8 mouse cellular contexts compared by ENCODE assay signal in genomic region chr9:44604779-44605615, GRCm38 (mm10). TPM values are rescaled to one million over a fixed set of nuclear protein-coding genes. Genes with fewer than 3 reads are reported as not detected.
DNase-seq lines count a peak whose midpoint lies in the region; ATAC-seq lines count a peak whose summit lies in the region.

Gene Ddx6, plus strand, starts transcription at chr9:44604892.

- peak; percentile 75 for ATAC-seq in hindbrain, embryonic 14.5 days (ENCODE audit: low FRiP score)

- DNase-seq in R1 (ENCODE audit: low read depth, low spot score), result peak; percentile 81
- DNase-seq in cerebellum, postnatal 25 days, result peak; percentile 79 to 89
- peak; percentile 71 to 82 for DNase-seq in frontal cortex, postnatal 36 days (ENCODE audit: low spot score in 2 of 2)
- DNase-seq in hindbrain, embryonic 14.5 days (ENCODE audit: low spot score), result peak; percentile 38
- peak; percentile 78 for DNase-seq in layer of hippocampus, postnatal 36 days
- peak; percentile 83 for DNase-seq in lung, postnatal 36 days
- peak; percentile 87 for DNase-seq in retina, postnatal 1 day
- peak; percentile 56 to 73 for DNase-seq in urinary bladder, adult 18-20 months (ENCODE audit: low spot score in 2 of 2)

- H3K4me1 ChIP-seq in hindbrain, embryonic 14.5 days (replicated peaks; ENCODE audit: control insufficient read depth, insufficient read depth, low read length), result peaks cover 37% of the 10 kb centered on the region

- H3K9ac ChIP-seq in hindbrain, embryonic 14.5 days, result peak within 1 kb of the TSS; percentile 100

- WGBS in hindbrain, embryonic 14.5 days, result under 1% methylated on average over 61 of the region's 80 CpGs

- no peaks in the 10 kb centered on the region for H3K27me3 ChIP-seq in hindbrain, embryonic 14.5 days (ENCODE audit: control insufficient read depth, insufficient read depth, low read length)

- peaks cover 29% of the 10 kb centered on the region for H3K36me3 ChIP-seq in hindbrain, embryonic 14.5 days (replicated peaks; ENCODE audit: control insufficient read depth, insufficient read depth)

- peak within 1 kb of the TSS; percentile 84 for H3K4me2 ChIP-seq in hindbrain, embryonic 14.5 days (replicated peaks)

- H3K27ac ChIP-seq in hindbrain, embryonic 14.5 days, result peak within 1 kb of the TSS; percentile 100

- no peaks in the 10 kb centered on the region for H3K9me3 ChIP-seq in hindbrain, embryonic 14.5 days (ENCODE audit: control insufficient read depth, low read length)

- peak within 1 kb of the TSS; percentile 100 for H3K4me3 ChIP-seq in hindbrain, embryonic 14.5 days (replicated peaks; ENCODE audit: low read length)

RNA-seq across cellular contexts. Expression of gene Ddx6, which starts in this region (rescaled TPM):
- polyA plus RNA-seq in hindbrain, embryonic 14.5 days (2014; fragmentation: Nextera tagmentation; extraction: Ambion mirVana), result 17.7 and 21.2 TPM in 2 replicates
- total RNA-seq in layer of hippocampus, postnatal 36 days (2021), result 100 to 1,000 TPM; 133 to 134 TPM

Comparison
In these comparisons a context has a peak if more than half of its experiments do, and no peak if none do; other contexts are left out.
1. Peak in every context shown above with its lines: DNase-seq, ATAC-seq, H3K4me3 ChIP-seq and H3K27ac ChIP-seq.